Mouse (Mus musculus) 3134 (cell line): ENCODE data around the gene Wdr83.
"Not testable (repeated sequence)": the region's sequence is repeated elsewhere in the genome, so short reads cannot be mapped to it uniquely, and the experiment has no call there.

ENCODE experiments used
- DNase-seq: peaks from one replicate; pipeline ENCODE4 v3.0.0-alpha.2; 2011; ENCODE audit warnings: low spot score; ENCODE audit not compliant: insufficient read length; ENCODE audit errors: extremely low read depth

Wdr83 gene

GRCm38 (mm10) chr8:85081216-85081555, at the start of gene Wdr83:
Wdr83 (minus strand) TSS chr8:85081306.
- DNase-seq: no peak

- DNase-seq: no peak
Observed at GRCm38 (mm10) chr8:85123691-85124090, 42.6 kb upstream of the Wdr83 start.

GRCm38 (mm10) chr8:85122995-85123394, 41.9 kb upstream of the Wdr83 start, which contains the start of gene Zfp791:
Zfp791 (minus strand) TSS chr8:85123095.
- DNase-seq: no peak

DNA sequence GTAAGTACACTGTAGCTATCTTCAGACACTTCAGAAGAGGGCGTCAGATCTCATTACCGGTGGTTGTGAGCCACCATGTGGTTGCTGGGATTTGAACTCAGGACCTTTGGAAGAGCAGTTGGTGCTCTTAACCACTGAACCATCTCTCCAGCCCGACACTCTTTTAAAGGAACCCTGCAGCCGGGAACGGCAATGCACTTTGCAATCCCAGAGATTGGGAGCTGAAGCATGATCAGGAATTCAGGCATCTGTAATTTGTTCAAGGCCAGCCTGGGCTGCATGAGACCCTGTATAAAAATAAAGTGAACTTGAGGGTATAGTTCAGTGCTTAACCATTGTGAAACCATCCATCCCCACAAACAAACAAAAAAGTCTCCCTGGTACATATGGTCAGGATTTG, 39.1 kb upstream of the Wdr83 start:
- not testable (repeated sequence) for DNase-seq

GRCm38 (mm10) chr8:85119052-85119981, 38.2 kb upstream of the Wdr83 start:
- no peak for DNase-seq

DNA sequence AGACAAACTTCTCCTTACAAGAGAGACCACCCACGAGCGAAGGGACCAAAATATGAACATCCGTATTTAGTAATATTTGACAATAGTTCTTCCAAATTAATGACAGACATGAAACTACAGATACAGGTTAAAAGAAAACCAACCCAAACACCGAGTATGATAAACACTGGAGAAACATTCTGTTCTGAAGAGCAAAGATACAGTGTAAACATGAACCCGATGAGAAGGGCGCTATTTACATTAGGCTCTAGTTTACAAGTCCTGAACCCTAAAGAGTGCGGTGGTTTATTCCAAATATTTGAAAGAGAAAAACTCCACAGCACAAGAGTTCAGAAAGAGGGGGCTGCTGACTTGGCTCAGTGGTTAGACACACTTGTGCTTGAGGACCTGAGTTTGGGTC, 35.9 kb upstream of the Wdr83 start:
- DNase-seq: no peak

- DNase-seq: no peak
Observed at GRCm38 (mm10) chr8:85115501-85115900, 34.4 kb upstream of the Wdr83 start.

- no peak for DNase-seq
Observed at GRCm38 (mm10) chr8:85113241-85113640, 32.1 kb upstream of the Wdr83 start.

- DNase-seq: no peak
Observed at GRCm38 (mm10) chr8:85100076-85100665, 19.1 kb upstream of the Wdr83 start.

GRCm38 (mm10) chr8:85096850-85097249, 15.7 kb upstream of the Wdr83 start:
- no peak for DNase-seq

- no peak for DNase-seq
Observed at GRCm38 (mm10) chr8:85096196-85096595, 15.1 kb upstream of the Wdr83 start.

DNA sequence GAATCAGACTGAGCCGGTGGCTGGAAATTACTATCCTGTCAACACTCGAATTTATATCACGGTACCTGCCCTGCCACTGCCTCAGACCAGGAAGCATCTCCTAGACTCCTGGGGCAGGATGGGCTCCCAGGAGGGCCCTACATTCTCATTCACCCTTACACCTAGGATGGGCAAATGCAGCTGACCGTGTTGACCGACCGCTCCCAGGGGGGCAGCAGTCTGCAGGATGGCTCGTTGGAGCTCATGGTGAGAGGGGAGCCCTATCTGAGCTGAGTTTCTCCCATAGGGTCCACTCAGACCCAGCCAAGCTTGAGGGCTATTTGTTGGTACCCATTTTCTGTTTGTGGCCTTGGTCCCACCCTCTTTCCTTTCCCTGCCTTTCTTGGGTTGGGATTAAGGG, 14.5 kb upstream of the Wdr83 start:
- DNase-seq: no peak

- no peak for DNase-seq
Observed at GRCm38 (mm10) chr8:85095051-85095450, 13.9 kb upstream of the Wdr83 start.

DNA sequence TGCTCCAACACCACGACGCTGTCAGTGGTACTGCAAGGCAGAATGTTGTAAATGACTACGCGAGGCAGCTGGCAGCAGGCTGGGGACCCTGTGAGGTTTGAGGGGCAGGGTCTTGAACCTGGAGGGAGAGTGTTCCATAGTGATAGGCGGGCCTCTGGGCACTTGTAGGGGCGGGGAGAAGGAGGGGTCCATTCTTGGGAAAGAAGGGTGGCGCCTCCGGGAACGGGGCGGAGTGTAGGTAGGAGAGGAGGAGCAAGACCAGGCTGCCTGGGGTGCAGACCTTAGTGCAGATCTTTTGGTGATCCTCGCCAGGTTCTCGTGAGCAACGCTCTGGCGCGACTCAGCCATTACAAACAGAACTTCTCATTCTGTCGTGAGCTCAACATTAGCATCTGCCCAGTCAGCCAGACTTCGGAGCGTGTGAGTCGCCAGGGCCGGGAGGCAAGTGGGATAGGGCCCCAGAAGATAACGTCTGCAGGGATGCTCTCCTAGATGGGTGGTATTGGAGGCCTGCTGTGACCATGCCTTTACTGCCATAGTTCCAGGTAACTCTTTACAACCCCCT, 10.5 kb upstream of the Wdr83 start:
- no peak for DNase-seq

DNA sequence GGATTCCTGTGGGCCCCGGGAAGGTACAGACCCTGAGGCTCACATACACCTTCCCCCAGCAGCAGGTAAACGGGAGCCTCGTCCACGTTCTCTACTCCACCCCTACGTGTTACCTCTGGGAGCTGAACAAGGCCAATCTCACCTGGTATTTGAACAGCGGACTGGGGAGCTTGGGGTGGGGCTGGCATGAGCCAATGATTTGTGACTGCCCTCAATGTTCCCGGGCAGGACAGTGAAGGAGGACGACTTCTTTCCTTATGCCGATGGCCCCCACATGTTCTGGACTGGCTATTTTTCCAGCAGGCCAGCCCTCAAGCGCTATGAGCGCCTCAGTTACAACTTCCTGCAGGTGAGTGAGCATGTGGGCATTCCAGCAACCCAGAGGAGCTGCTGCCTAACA, 9.8 kb upstream of the Wdr83 start:
- no peak for DNase-seq

- no peak for DNase-seq
Observed at GRCm38 (mm10) chr8:85088771-85089170, 7.7 kb upstream of the Wdr83 start.

DNA sequence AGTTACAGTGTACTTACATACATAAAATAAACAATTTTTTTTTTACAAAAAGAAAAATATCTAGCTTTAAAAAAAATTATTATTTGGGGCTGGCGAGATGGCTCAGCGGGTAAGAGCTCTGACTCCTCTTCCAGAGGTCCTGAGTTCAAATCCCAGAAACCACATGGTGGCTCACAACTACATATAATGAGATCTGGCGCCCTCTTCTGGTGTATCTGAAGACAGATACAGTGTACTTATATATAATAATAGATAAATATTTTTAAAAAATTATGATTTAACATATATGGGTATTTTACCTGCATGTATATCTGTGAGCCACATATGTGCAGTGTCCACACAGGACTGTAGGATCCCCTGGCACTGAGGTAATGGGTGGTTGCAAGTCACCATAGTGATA, 5.1 kb upstream of the Wdr83 start:
- DNase-seq: no peak

DNA sequence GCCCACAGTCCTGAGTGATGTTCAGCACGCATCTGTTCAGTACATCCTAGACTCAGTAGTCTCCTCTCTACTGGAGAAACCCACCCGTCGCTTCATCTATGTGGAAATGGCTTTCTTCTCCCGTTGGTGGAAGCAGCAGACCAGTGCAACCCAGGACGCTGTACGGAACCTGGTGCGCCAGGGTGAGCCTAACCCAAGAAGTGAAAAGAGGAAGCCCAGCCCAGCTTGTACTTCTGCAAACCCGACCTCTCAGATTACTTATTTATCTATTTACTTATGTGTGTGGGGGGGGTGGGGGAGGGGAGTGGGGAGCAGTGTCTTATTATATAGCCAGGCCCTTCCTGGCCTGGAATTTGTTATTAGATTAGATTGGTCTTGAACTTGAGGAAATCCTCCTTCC, 3.5 kb upstream of the Wdr83 start:
- no peak for DNase-seq

GRCm38 (mm10) chr8:85083108-85083813, 2.2 kb upstream of the Wdr83 start, which contains the start of gene Man2b1:
Man2b1 (plus strand) TSS chr8:85083270.
- DNase-seq: peak; percentile 76

DNA sequence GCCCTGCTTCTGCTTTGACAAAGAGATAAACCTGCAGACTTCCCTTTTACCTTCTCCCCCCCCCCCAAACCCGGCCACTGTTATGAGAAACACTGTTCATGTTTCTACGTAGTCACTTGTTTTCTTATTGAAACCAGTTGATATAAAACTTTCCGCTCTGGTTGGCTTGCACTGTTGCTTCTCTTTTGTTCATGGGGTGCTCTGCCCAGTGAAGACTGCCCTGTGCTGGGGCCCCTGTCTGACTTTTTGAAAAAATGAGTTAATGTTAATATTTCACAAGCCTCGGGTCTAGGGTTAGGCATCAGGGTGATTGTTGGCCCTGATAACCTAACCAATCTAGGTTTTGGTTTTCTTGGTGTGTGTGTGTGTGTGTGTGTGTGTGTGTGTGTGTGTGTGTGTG, 1.1 kb upstream of the Wdr83 start:
- DNase-seq: not testable (repeated sequence)

DNA sequence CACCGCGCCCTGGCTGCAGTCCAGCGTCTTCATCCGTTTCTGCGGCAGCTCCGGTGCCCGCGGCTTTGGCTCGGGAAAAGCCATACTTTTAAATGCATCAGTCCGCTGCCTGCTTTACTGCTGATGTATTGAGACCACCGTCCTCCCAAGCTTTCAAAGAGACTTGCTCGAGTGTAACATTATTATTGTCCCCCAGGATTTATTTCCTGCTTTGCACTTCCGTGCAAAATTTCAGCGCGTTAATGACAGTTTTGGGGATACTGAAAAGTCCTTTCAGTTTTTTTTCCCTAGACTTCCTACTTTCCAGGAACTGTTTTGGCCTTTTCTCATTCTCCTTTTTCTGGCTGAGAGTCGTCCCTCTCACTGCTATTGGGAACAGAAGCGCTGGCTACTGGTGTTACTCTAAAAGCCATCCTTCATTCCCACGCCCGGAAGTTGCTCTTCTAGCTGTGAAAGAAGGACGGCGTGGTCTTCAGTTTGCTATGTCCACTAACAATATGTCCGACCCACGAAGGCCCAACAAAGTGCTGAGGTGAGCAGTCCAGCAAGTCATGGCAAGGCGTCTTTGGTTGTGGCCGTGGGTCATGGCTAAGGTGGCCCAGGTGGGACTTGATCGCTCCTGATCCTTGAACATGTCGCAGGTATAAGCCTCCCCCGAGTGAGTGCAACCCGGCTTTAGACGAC, 432 bp downstream of the Wdr83 start, which contains the start of gene Wdr83os:
Wdr83os (plus strand) TSS at position 209 of the 684 bp plus-strand sequence.
- DNase-seq: peak; percentile 73
